Mouse (Mus musculus) heart, embryonic 13.5 days (tissue): ENCODE measurements around the gene Mgat4a. TPM values are rescaled to one million over a fixed set of nuclear protein-coding genes. Genes with fewer than 3 reads are reported as not detected.
A peak's percentile ranks its signal among the peaks of the same experiment; 100 is the strongest.

Source experiments
- ATAC-seq: fragments of 200-750 bp; cut with Nextera tagmentation; 2 replicates; pipeline ENCODE4 v1.8.0; 2017; ENCODE audit warnings: moderate TSS enrichment; ENCODE audit not compliant: insufficient number of reproducible peaks, low FRiP score, low TSS enrichment; ENCODE audit errors: extremely low read depth
- H3K27ac ChIP-seq: fragments of 300-500 bp; sonication (generic); replicated peaks from 2 replicates; pipeline ENCODE4 v1.5.1; 2015; ENCODE audit warnings: moderate library complexity, mild to moderate bottlenecking, inconsistent platforms
- H3K27me3 ChIP-seq: fragments of 300-500 bp; sonication (generic); replicated peaks from 2 replicates; pipeline ENCODE4 v1.6.1; 2015; ENCODE audit warnings: mild to moderate bottlenecking, inconsistent platforms
- H3K36me3 ChIP-seq: fragments of 300-500 bp; sonication (generic); 2 replicates; pipeline ENCODE4 v1.6.1; 2015; ENCODE audit warnings: mild to moderate bottlenecking, inconsistent platforms
- H3K4me1 ChIP-seq: fragments of 300-500 bp; sonication (generic); 2 replicates; pipeline ENCODE4 v1.6.1; 2015; ENCODE audit warnings: inconsistent platforms
- H3K4me2 ChIP-seq: fragments of 300-500 bp; sonication (generic); 2 replicates; pipeline ENCODE4 v1.6.1; 2015; ENCODE audit warnings: inconsistent platforms, mild to moderate bottlenecking, moderate library complexity
- H3K4me3 ChIP-seq: fragments of 300-500 bp; sonication (generic); 2 replicates; pipeline ENCODE4 v1.5.1; 2015; ENCODE audit warnings: moderate library complexity, mild to moderate bottlenecking, inconsistent platforms
- H3K9ac ChIP-seq: fragments of 300-500 bp; sonication (generic); 2 replicates; pipeline ENCODE4 v1.6.1; 2015; ENCODE audit warnings: inconsistent platforms, mild to moderate bottlenecking, moderate library complexity
- H3K9me3 ChIP-seq: fragments of 300-500 bp; sonication (generic); 2 replicates; pipeline ENCODE4 v1.6.1; 2016; ENCODE audit warnings: inconsistent platforms
- whole genome bisulfite sequencing: fragments of 180-500 bp; shearing (Covaris S2); methylation state at CpG from one replicate; pipeline ENCODE4 v1.1.7; 2015; ENCODE audit warnings: mixed read lengths; 5-methylcytosine and 5-hydroxymethylcytosine counted together
- polyA plus RNA-seq: library from polyadenylated mRNA; unstranded; fragments of >200 nt; fragmentation: Nextera tagmentation; extraction: Ambion mirVana; gene quantifications from 2 replicates; pipeline ENCODE4 v1.2.1, GENCODE M21; 2015

Gene Mgat4a
- polyA plus RNA-seq, 1 experiment from 2014 or later: 2.1 TPM

GRCm38 (mm10) chr1:37495104-37495503 is 45.7 kb downstream of the Mgat4a start:
- H3K9me3 ChIP-seq: no peaks in the 10 kb centered on the region
- peaks cover 6% of the 10 kb centered on the region; the same call in 1 of the 2 replicates for H3K27me3 ChIP-seq
- H3K4me1 ChIP-seq: peaks cover 4% of the 10 kb centered on the region; the same call in 1 of the 2 replicates
- ATAC-seq: no peak
- whole genome bisulfite sequencing: 87% methylated on average over 3 of the region's 3 CpGs
- H3K36me3 ChIP-seq: no peaks in the 10 kb centered on the region
- H3K9ac ChIP-seq: no peak overlapping the region
- H3K4me3 ChIP-seq: no peak overlapping the region
- no peak overlapping the region for H3K27ac ChIP-seq
- no peak overlapping the region for H3K4me2 ChIP-seq

DNA sequence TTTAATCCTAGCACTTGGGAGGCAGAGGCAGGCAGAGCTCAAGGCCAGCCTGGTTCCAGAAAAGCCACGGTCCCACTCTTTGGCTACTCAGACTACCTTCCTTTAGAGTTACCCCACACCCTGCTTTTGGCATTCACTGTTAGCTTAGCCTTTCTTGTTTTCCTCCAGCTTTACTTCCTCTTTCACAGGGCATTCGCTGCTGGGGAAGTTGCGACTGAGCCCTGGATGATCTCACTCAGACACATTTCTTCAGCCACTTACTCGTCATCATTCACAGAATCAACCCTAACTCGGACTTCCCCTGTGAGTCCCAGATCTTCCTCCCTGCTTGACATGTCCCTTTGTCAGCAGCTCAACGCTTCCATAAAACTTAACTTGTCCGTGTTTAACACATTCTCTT is 49.1 kb downstream of the Mgat4a start:
- Histone ChIP-seq H3K4me1 (no peaks in the 10 kb centered on the region), H3K4me3 (no peak overlapping the region), H3K27me3 (no peaks in the 10 kb centered on the region), H3K9ac (no peak overlapping the region), H3K4me2 (no peak overlapping the region), H3K27ac (no peak overlapping the region), H3K36me3 (peaks cover 5% of the 10 kb centered on the region; the same call in 1 of the 2 replicates), H3K9me3 (no peaks in the 10 kb centered on the region)
- no peak for ATAC-seq
- WGBS: 25% methylated on average over 7 of the region's 7 CpGs

- Histone ChIP-seq H3K27ac (no peak overlapping the region), H3K9ac (no peak overlapping the region), H3K9me3 (no peaks in the 10 kb centered on the region), H3K4me2 (no peak overlapping the region), H3K4me1 (no peaks in the 10 kb centered on the region), H3K36me3 (peaks cover 5% of the 10 kb centered on the region; the same call in 1 of the 2 replicates), H3K4me3 (no peak overlapping the region), H3K27me3 (no peaks in the 10 kb centered on the region)
- 83% methylated on average over 5 of the region's 5 CpGs for WGBS
- no peak for ATAC-seq
These were observed 50.1 kb downstream of the Mgat4a start for GRCm38 (mm10) chr1:37490691-37491212.

GRCm38 (mm10) chr1:37488531-37488930 is 52.3 kb downstream of the Mgat4a start:
- Histone ChIP-seq H3K27ac (no peak overlapping the region), H3K36me3 (peaks cover 5% of the 10 kb centered on the region; the same call in 1 of the 2 replicates), H3K4me3 (no peak overlapping the region), H3K4me1 (no peaks in the 10 kb centered on the region), H3K9ac (no peak overlapping the region), H3K4me2 (no peak overlapping the region), H3K9me3 (no peaks in the 10 kb centered on the region), H3K27me3 (no peaks in the 10 kb centered on the region)
- no peak for ATAC-seq
- 83% methylated on average over 12 of the region's 12 CpGs for WGBS

DNA sequence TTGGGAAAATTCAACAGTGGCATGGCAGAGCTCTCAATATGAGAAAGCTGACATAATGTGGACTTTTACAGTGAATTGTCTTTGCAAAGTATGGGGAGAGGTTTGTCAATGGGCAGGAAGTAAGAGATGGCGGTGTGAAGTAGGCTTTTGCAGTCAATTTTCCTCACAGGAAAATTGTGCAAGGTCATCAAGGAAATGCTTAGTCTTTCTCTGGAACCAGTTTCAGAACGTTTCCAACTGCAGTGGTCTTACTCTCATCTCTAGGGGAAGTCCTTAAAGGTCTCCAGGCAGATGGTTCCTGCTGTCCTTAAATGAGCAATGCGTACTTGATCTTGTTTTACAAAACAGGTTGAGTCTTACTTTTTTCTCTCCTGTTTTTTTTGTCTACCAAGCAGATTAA is 53.8 kb downstream of the Mgat4a start:
- 67% methylated on average over 3 of the region's 3 CpGs for WGBS
- H3K4me3 ChIP-seq: no peak overlapping the region
- peaks cover 5% of the 10 kb centered on the region; the same call in 1 of the 2 replicates for H3K36me3 ChIP-seq
- H3K4me1 ChIP-seq: no peaks in the 10 kb centered on the region
- H3K9me3 ChIP-seq: no peaks in the 10 kb centered on the region
- no peaks in the 10 kb centered on the region for H3K27me3 ChIP-seq
- H3K9ac ChIP-seq: no peak overlapping the region
- no peak overlapping the region for H3K4me2 ChIP-seq
- no peak overlapping the region for H3K27ac ChIP-seq
- no peak for ATAC-seq

- Histone ChIP-seq H3K9me3 (no peaks in the 10 kb centered on the region), H3K4me2 (no peak overlapping the region), H3K27me3 (no peaks in the 10 kb centered on the region), H3K4me3 (no peak overlapping the region), H3K4me1 (no peaks in the 10 kb centered on the region), H3K9ac (no peak overlapping the region), H3K36me3 (peaks cover 5% of the 10 kb centered on the region; the same call in 1 of the 2 replicates), H3K27ac (no peak overlapping the region)
- no peak for ATAC-seq
- 81% methylated on average over 1 of the region's 1 CpGs for WGBS
These were observed 54.4 kb downstream of the Mgat4a start for GRCm38 (mm10) chr1:37486439-37486838.

DNA sequence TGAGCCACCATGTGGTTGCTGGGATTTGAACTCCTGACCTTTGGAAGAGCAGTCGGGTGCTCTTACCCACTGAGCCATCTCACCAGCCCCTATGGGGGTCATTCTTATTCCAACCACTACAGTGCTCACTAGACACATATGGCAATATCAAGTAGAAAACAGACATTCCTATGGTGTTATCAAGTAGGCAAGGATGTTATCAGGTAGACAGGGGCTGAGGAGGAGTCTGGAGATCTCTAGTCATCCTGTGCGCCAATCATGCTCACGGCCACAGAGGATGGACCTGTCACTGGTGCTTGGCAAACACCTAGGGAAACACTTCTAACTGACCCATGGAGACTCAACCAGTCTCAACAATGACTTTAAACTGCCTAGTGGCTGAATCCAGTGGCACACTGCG is 56.2 kb downstream of the Mgat4a start:
- H3K4me1 ChIP-seq: no peaks in the 10 kb centered on the region
- no peak overlapping the region for H3K27ac ChIP-seq
- peaks cover 5% of the 10 kb centered on the region; the same call in 1 of the 2 replicates for H3K36me3 ChIP-seq
- H3K9ac ChIP-seq: no peak overlapping the region
- 72% methylated on average over 4 of the region's 4 CpGs for WGBS
- no peak for ATAC-seq
- no peak overlapping the region for H3K4me3 ChIP-seq
- H3K9me3 ChIP-seq: no peaks in the 10 kb centered on the region
- H3K27me3 ChIP-seq: no peaks in the 10 kb centered on the region
- H3K4me2 ChIP-seq: no peak overlapping the region

- Histone ChIP-seq H3K4me2 (no peak overlapping the region), H3K36me3 (no peaks in the 10 kb centered on the region), H3K27me3 (no peaks in the 10 kb centered on the region), H3K4me3 (no peak overlapping the region), H3K9me3 (no peaks in the 10 kb centered on the region), H3K9ac (no peak overlapping the region), H3K27ac (no peak overlapping the region), H3K4me1 (peaks cover 20% of the 10 kb centered on the region)
- ATAC-seq: no peak
- WGBS: 85% methylated on average over 2 of the region's 2 CpGs
These were observed 59.5 kb downstream of the Mgat4a start for GRCm38 (mm10) chr1:37481331-37481730.

DNA sequence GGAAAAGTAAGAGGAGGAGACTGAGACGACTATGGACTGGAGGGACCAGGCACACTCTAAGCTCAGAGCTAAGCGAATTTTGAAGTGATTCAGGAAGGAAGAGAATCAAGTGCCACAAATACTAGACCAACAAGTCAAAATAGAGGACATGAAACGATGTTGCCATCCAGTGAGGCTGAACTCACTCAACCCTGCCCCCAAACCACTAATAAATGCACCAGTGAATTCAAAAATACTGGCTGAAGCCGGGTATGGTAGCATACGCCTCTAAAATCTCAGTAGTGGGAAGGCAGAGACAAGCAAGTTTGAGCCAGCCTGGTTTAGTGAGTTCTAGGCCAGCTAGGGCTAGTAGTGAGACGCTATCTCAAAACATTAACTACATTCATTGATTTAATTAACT is 60.1 kb downstream of the Mgat4a start:
- Histone ChIP-seq H3K4me1 (peaks cover 20% of the 10 kb centered on the region), H3K27ac (no peak overlapping the region), H3K4me2 (no peak overlapping the region), H3K4me3 (no peak overlapping the region), H3K27me3 (no peaks in the 10 kb centered on the region), H3K9me3 (no peaks in the 10 kb centered on the region), H3K9ac (no peak overlapping the region), H3K36me3 (no peaks in the 10 kb centered on the region)
- ATAC-seq: no peak
- 77% methylated on average over 6 of the region's 6 CpGs for WGBS

GRCm38 (mm10) chr1:37479759-37480158 is 61.1 kb downstream of the Mgat4a start:
- H3K36me3 ChIP-seq: no peaks in the 10 kb centered on the region
- no peak overlapping the region for H3K9ac ChIP-seq
- H3K4me2 ChIP-seq: no peak overlapping the region
- H3K4me1 ChIP-seq: peaks cover 20% of the 10 kb centered on the region
- H3K9me3 ChIP-seq: no peaks in the 10 kb centered on the region
- H3K4me3 ChIP-seq: no peak overlapping the region
- ATAC-seq: no peak
- H3K27me3 ChIP-seq: no peaks in the 10 kb centered on the region
- H3K27ac ChIP-seq: no peak overlapping the region
- 60% methylated on average over 8 of the region's 8 CpGs for WGBS

- H3K9ac ChIP-seq: no peak overlapping the region
- WGBS: 68% methylated on average over 9 of the region's 9 CpGs
- no peak overlapping the region for H3K4me2 ChIP-seq
- no peak overlapping the region for H3K4me3 ChIP-seq
- ATAC-seq: no peak
- H3K27me3 ChIP-seq: no peaks in the 10 kb centered on the region
- H3K9me3 ChIP-seq: no peaks in the 10 kb centered on the region
- peaks cover 23% of the 10 kb centered on the region for H3K4me1 ChIP-seq
- H3K27ac ChIP-seq: no peak overlapping the region
- no peaks in the 10 kb centered on the region for H3K36me3 ChIP-seq
These were observed 61.7 kb downstream of the Mgat4a start for GRCm38 (mm10) chr1:37479074-37479473.

DNA sequence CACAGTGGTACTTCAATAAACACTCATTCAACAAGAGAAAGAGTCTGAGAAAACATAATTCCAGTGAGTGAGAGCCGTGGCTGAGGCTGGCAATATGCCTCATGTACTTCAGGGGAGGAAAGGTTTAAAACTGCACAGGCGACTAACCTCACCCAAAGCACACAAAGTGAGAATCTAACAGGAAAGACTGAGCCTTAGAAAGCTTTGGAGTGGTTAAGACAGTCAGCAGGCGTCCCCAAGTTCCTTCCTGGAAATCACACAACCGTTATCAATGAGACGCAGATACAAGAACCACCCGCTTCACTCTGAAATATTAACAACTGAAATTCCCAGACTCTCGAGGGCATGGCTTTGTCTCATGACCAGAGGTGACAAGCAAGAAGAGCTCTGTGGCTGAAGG is 62.4 kb downstream of the Mgat4a start:
- Histone ChIP-seq H3K9me3 (no peaks in the 10 kb centered on the region), H3K4me3 (peak overlapping the region; percentile 22; the same call in 1 of the 2 replicates), H3K9ac (no peak overlapping the region), H3K36me3 (no peaks in the 10 kb centered on the region), H3K27ac (peak overlapping the region; percentile 54), H3K27me3 (no peaks in the 10 kb centered on the region), H3K4me2 (peak overlapping the region; percentile 59), H3K4me1 (peaks cover 27% of the 10 kb centered on the region)
- WGBS: 25% methylated on average over 7 of the region's 7 CpGs
- ATAC-seq: no peak; the same call in 1 of the 2 replicates
